Mouse (Mus musculus) MEL (cell line): ENCODE results near the gene Vsir. TPM values are rescaled to one million over a fixed set of nuclear protein-coding genes. Genes with fewer than 3 reads are reported as not detected.

Experiments used
- DNase-seq: peaks from one replicate; pipeline ENCODE4 v3.0.0; 2011; ENCODE audit warnings: low read depth, low spot score
- H3K27ac ChIP-seq: 2 replicates; pipeline ENCODE4 v1.5.1; 2012; ENCODE audit warnings: low read depth, mild to moderate bottlenecking, control low read depth, low read length, moderate library complexity; ENCODE audit not compliant: control insufficient read depth
- H3K27me3 ChIP-seq, 2 experiments: fragments of 150-350 bp in 1 of 2; sonication (generic) in 1 of 2; 2 replicates each; pipeline ENCODE4 v1.6.1; 2012; ENCODE audit warnings: low read length in 2 of 2, mild to moderate bottlenecking in 2 of 2, improper control_type of control experiment in 1 of 2, moderate library complexity in 1 of 2; ENCODE audit not compliant: insufficient read depth in 2 of 2, control insufficient read depth in 1 of 2
- H3K36me3 ChIP-seq, 2 experiments: 2 replicates each; pipeline ENCODE4 v1.6.1; 2012 to 2014; ENCODE audit warnings: low read length in 2 of 2, improper control_type of control experiment in 1 of 2, inconsistent platforms in 1 of 2, mild to moderate bottlenecking in 1 of 2; ENCODE audit not compliant: insufficient read depth in 2 of 2, control insufficient read depth in 1 of 2
- H3K4me1 ChIP-seq, 2 experiments: fragments of 150-350 bp in 1 of 2; sonication (generic) in 1 of 2; 2 replicates each; pipeline ENCODE4 v1.6.1; 2012; ENCODE audit warnings: low read length in 2 of 2, improper control_type of control experiment in 1 of 2, mild to moderate bottlenecking in 1 of 2; ENCODE audit not compliant: insufficient read depth in 2 of 2, control insufficient read depth in 1 of 2
- H3K4me3 ChIP-seq, 2 experiments: fragments of 150-350 bp in 1 of 2; sonication (generic) in 1 of 2; 2 replicates each; pipeline ENCODE4 v1.5.1; 2012; ENCODE audit warnings: low read depth in 2 of 2, low read length in 2 of 2, mild to moderate bottlenecking in 2 of 2, moderate library complexity in 2 of 2, control low read depth in 1 of 2, improper control_type of control experiment in 1 of 2; ENCODE audit not compliant: control insufficient read depth in 1 of 2, insufficient read depth in 1 of 2
- H3K79me2 ChIP-seq: 2 replicates; pipeline ENCODE4 v1.6.1; 2012; ENCODE audit warnings: mild to moderate bottlenecking, low read length, moderate library complexity; ENCODE audit not compliant: control insufficient read depth, poor library complexity, insufficient read depth
- H3K9ac ChIP-seq: 2 replicates; pipeline ENCODE4 v1.6.1; 2012; ENCODE audit warnings: low read depth, mild to moderate bottlenecking, control low read depth, low read length, moderate library complexity; ENCODE audit not compliant: control insufficient read depth, poor library complexity, severe bottlenecking
- H3K9me3 ChIP-seq: fragments of 150-350 bp; sonication (generic); replicated peaks from 2 replicates; pipeline ENCODE4 v1.6.1; 2012; ENCODE audit warnings: mild to moderate bottlenecking, low read length, improper control_type of control experiment, moderate library complexity; ENCODE audit not compliant: insufficient read depth
- E2F4 ChIP-seq: IDR thresholded peaks from 2 replicates; pipeline ENCODE4 v1.6.1; 2011; ENCODE audit warnings: low read depth, low read length, improper control_type of control experiment, borderline replicate concordance
- EP300 ChIP-seq, 2 experiments: IDR thresholded peaks; 2 replicates each; pipeline ENCODE4 v1.6.1; 2011; ENCODE audit warnings: improper control_type of control experiment in 2 of 2, low read length in 2 of 2, low read depth in 1 of 2, mild to moderate bottlenecking in 1 of 2
- ETS1 ChIP-seq: IDR thresholded peaks from 2 replicates; pipeline ENCODE4 v1.6.1; 2012; ENCODE audit warnings: low read depth, mild to moderate bottlenecking, inconsistent platforms, low read length, improper control_type of control experiment, moderate library complexity
- MAZ ChIP-seq: IDR thresholded peaks from 2 replicates; pipeline ENCODE4 v1.6.1; 2012; ENCODE audit warnings: low read depth, mild to moderate bottlenecking, inconsistent platforms, low read length, improper control_type of control experiment
- MEF2A ChIP-seq: IDR thresholded peaks from 2 replicates; pipeline ENCODE4 v1.6.1; 2014; ENCODE audit warnings: low read depth, mild to moderate bottlenecking, inconsistent platforms, low read length, improper control_type of control experiment; ENCODE audit not compliant: poor library complexity, insufficient replicate concordance, severe bottlenecking; ENCODE audit errors: extremely low read depth
- MYC ChIP-seq: IDR thresholded peaks from 2 replicates; pipeline ENCODE4 v1.6.1; 2011; ENCODE audit warnings: low read depth, mild to moderate bottlenecking, low read length, improper control_type of control experiment, moderate library complexity
- POLR2AphosphoS2 ChIP-seq: IDR thresholded peaks from 2 replicates; pipeline ENCODE4 v1.6.1; 2011; ENCODE audit warnings: low read length, improper control_type of control experiment
- RAD21 ChIP-seq: IDR thresholded peaks from 2 replicates; pipeline ENCODE4 v1.6.1; 2011; ENCODE audit warnings: mild to moderate bottlenecking, low read depth, low read length, improper control_type of control experiment
- RCOR1 ChIP-seq: IDR thresholded peaks from 2 replicates; pipeline ENCODE4 v1.6.1; 2012; ENCODE audit warnings: low read depth, mild to moderate bottlenecking, inconsistent platforms, low read length, improper control_type of control experiment
- SIN3A ChIP-seq: IDR thresholded peaks from 2 replicates; pipeline ENCODE4 v1.6.1; 2012; ENCODE audit warnings: low read length, improper control_type of control experiment, inconsistent platforms
- TAL1 ChIP-seq: IDR thresholded peaks from 2 replicates; pipeline ENCODE4 v1.6.1; 2012; ENCODE audit warnings: mild to moderate bottlenecking, inconsistent platforms, low read length, moderate library complexity, mixed read lengths
- TBP ChIP-seq: IDR thresholded peaks from 2 replicates; pipeline ENCODE4 v1.8.0; 2011; ENCODE audit warnings: low read depth, low read length, improper control_type of control experiment
- TCF12 ChIP-seq: IDR thresholded peaks from 2 replicates; pipeline ENCODE4 v1.6.1; 2014; ENCODE audit warnings: low read depth, mild to moderate bottlenecking, inconsistent platforms, low read length, improper control_type of control experiment, moderate library complexity
- UBTF ChIP-seq: IDR thresholded peaks from 2 replicates; pipeline ENCODE4 v1.6.1; 2012; ENCODE audit warnings: low read depth, mild to moderate bottlenecking, inconsistent platforms, low read length, improper control_type of control experiment, moderate library complexity, borderline replicate concordance; ENCODE audit not compliant: insufficient read depth
- USF1 ChIP-seq: IDR thresholded peaks from 2 replicates; pipeline ENCODE4 v1.6.1; 2014; ENCODE audit warnings: low read depth, mild to moderate bottlenecking, inconsistent platforms, low read length, improper control_type of control experiment, moderate library complexity
- USF2 ChIP-seq, 2 experiments: IDR thresholded peaks; 2 replicates each; pipeline ENCODE4 v1.6.1; 2011 to 2012; ENCODE audit warnings: improper control_type of control experiment in 2 of 2, low read length in 2 of 2, borderline replicate concordance in 1 of 2, inconsistent platforms in 1 of 2, low read depth in 1 of 2, mild to moderate bottlenecking in 1 of 2; ENCODE audit not compliant: insufficient read depth in 1 of 2
- ZC3H11A ChIP-seq: IDR thresholded peaks from 2 replicates; pipeline ENCODE4 v1.6.1; 2012; ENCODE audit warnings: low read depth, mild to moderate bottlenecking, inconsistent platforms, low read length, improper control_type of control experiment
- ZMIZ1 ChIP-seq: IDR thresholded peaks from 2 replicates; pipeline ENCODE4 v1.6.1; 2012; ENCODE audit warnings: low read depth, mild to moderate bottlenecking, inconsistent platforms, low read length, improper control_type of control experiment, moderate library complexity
- ZNF384 ChIP-seq: IDR thresholded peaks from 2 replicates; pipeline ENCODE4 v1.6.1; 2012; ENCODE audit warnings: low read depth, mild to moderate bottlenecking, inconsistent platforms, low read length, improper control_type of control experiment
- polyA plus RNA-seq, 2 experiments: library from polyadenylated mRNA; stranded (reverse) in 1 of 2; unstranded in 1 of 2; fragments of >175 nt in 1 of 2; fragments of >200 nt in 1 of 2; gene quantifications; 2 replicates each; pipeline versions ENCODE4 v1.2.1 to v1.2.4; 2012; ENCODE audit warnings: low replicate concordance in 2 of 2, low read depth in 1 of 2; ENCODE audit not compliant: insufficient read length in 2 of 2, insufficient read depth in 1 of 2, missing spikeins in 1 of 2
- total RNA-seq: library from RNA; depleted of rRNA; stranded (reverse); fragments of 300-350 nt; gene quantifications from 2 replicates; pipeline ENCODE4 v1.2.3, GENCODE M21; 2012

Gene Vsir
- total and polyA plus RNA-seq, 3 experiments: 10.6 to 11.2 TPM; not detected in 1

GRCm38 (mm10) chr10:60351248-60351647 is 4.6 kb downstream of the Vsir start:
- DNase-seq: no peak
- Histone ChIP-seq H3K36me3 (peaks cover 0 to 23% of the 10 kb centered on the region in 2 experiments; a peak in 2 of 4 replicates), H3K27ac (no peak overlapping the region), H3K4me1 (peaks cover 10 to 27% of the 10 kb centered on the region in 2 experiments), H3K4me3 (peak overlapping the region; percentile 34 to 87; a peak in 3 of 4 replicates), H3K9me3 (no peaks in the 10 kb centered on the region), H3K27me3 (no peaks in the 10 kb centered on the region), H3K9ac (peak overlapping the region; percentile 21; the same call in 1 of the 2 replicates), H3K79me2 (no peaks in the 10 kb centered on the region; the same call in 1 of the 2 replicates)
- TF ChIP-seq RCOR1 (no peak), USF1 (no peak), MEF2A (no peak), TCF12 (no peak), RAD21 (no peak), UBTF (no peak), ZMIZ1 (no peak), MYC (no peak), EP300 (IDR thresholded peaks at IDR 0.05; ENCODE audit: low read depth in 1 of 2, low read length in 2 of 2) (no peak), TBP (no peak)

GRCm38 (mm10) chr10:60351761-60352455 is 5.3 kb downstream of the Vsir start:
- no peaks in the 10 kb centered on the region for H3K9me3 ChIP-seq
- peaks cover 0 to 23% of the 10 kb centered on the region in 2 experiments; a peak in 2 of 4 replicates for H3K36me3 ChIP-seq
- no peak for DNase-seq
- no peak overlapping the region for H3K4me3 ChIP-seq
- peaks cover 8 to 27% of the 10 kb centered on the region in 2 experiments for H3K4me1 ChIP-seq
- H3K79me2 ChIP-seq: no peaks in the 10 kb centered on the region
- TF ChIP-seq EP300 (IDR thresholded peaks at IDR 0.05; ENCODE audit: low read depth in 1 of 2, low read length in 2 of 2): no peak
- no peak for TF ChIP-seq ZC3H11A
- TF ChIP-seq POLR2AphosphoS2: no peak
- no peak for TF ChIP-seq E2F4
- no peak for TF ChIP-seq ETS1
- no peak for TF ChIP-seq SIN3A
- no peak for TF ChIP-seq MYC
- TF ChIP-seq TAL1: no peak
- TF ChIP-seq MAZ: no peak
- TF ChIP-seq USF2 (IDR thresholded peaks at IDR 0.05; ENCODE audit: borderline replicate concordance in 1 of 2, insufficient read depth in 1 of 2, low read depth in 1 of 2, low read length in 2 of 2): no peak
- no peak for TF ChIP-seq ZNF384
- TF ChIP-seq, all 39 proteins: peak for 0
- Histone ChIP-seq H3K9ac (no peak overlapping the region), H3K27ac (no peak overlapping the region), H3K27me3 (no peaks in the 10 kb centered on the region)
